Mouse (Mus musculus) cerebellum, adult 11 months (tissue): ENCODE measurements at regions not wholly inside any gene's neighbourhood (a gene's known extent, or its start where the extent isn't known, plus 50 kb on each side); places are given as distances from the start of the nearest gene placed in this dataset.
A peak's percentile ranks its signal among the peaks of the same experiment; 100 is the strongest.

Experiments
- DNase-seq: peaks from one replicate; pipeline ENCODE4 v3.0.0; 2022

DNA sequence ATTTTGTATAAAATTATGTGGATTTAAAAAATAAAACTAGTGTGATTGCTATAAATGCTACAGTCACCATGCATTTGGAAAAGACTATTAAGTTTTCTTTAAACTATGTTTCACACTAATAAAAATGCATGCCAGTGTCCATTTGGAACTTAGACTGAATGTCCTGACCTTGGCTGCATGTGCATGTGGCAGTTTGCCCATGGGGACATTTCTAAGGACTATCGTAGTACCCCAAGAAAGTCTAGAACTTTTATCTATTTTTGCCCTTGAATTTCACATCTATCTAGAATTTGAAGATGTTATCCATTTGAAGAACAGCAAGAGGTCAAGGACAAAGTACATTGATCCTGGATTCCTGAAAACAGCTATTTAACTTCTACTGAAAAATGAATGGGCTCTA, 745.9 kb downstream of the Tmem182 start:
- DNase-seq, result no peak

DNA sequence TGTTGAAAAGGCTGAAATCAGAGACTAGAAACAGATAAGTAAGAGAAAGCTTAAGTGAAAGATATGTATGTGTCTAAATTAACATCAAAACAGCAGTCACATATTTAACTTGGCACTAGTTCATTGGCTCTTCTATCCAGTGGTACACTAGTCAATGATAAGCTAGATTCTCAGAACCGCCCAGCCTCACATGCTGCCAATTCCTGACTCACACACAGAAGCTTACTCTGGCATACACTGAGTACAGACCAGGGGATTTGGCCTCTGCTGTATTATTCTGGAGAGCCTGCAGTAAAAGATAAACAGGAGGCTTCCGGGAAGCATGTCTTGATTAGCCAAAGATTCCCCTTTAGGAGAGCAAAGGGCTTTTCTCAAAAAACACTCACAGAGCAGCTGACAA, 750.2 kb downstream of the Tmem182 start:
- no peak for DNase-seq

DNA sequence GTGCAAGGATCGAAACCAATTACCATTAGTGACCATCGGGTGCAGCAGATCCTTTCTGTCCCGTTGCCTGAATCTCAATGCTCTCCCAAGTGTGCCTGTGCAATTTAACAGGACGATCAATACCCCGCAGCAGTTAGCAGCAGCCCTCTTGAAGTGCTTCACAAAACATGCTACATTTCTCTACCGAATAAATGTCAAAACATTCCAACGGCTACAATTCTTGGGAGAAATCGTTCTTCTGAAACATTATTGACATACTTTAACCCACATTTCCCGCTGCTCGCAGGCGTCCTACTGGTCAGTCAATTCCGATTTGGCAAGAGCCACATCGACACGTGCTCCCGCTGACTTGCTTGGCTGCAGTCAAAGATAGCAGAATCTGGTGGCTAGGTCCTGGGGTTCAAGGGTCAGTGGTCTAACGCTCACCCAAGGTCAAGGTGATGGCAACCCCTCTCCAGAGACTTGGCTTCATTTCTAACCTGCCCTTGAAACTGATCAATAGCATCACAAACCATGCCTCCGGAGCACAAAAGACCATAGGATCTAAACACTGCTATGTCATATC, 753.8 kb downstream of the Tmem182 start:
- no peak for DNase-seq

DNA sequence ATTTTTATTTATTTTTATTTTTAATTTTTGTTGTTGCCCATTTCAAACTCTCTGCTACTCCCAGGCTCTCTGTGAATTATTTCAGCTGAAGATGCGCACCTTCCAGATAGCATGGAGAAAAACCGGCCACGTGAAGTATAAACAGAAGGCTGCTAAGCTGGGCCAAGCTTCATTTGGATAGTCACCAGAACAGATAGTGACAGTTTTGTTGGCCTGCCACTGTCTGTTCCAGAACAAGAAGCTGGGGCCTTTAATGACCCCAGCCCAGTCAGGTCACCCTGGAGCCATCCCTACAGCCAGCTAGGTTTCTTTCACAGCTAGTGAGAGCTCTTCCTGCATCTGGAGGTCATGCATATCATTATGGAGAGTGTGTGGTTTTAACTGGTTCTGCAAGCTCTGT, 754.6 kb downstream of the Tmem182 start:
- no peak for DNase-seq

DNA sequence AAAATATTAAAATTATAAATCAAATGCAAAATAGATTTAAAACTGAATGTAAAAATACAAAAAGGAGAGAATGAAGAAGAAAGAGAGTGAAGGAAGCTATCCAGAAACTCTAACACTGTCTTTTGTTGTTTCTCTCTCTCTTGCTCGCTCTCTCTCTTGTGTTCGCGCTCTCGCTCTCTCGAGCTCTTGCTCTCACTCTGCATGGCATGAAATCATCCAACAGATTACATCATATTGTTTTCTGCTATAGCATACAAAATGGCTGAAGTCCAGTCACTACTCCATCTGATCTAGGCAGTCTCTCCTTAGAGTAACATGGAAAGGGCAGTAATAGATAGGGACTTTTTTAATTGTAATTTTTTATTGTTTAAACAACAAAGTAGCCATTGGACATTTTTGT, 798.1 kb downstream of the Tmem182 start:
- DNase-seq, result no peak

DNA sequence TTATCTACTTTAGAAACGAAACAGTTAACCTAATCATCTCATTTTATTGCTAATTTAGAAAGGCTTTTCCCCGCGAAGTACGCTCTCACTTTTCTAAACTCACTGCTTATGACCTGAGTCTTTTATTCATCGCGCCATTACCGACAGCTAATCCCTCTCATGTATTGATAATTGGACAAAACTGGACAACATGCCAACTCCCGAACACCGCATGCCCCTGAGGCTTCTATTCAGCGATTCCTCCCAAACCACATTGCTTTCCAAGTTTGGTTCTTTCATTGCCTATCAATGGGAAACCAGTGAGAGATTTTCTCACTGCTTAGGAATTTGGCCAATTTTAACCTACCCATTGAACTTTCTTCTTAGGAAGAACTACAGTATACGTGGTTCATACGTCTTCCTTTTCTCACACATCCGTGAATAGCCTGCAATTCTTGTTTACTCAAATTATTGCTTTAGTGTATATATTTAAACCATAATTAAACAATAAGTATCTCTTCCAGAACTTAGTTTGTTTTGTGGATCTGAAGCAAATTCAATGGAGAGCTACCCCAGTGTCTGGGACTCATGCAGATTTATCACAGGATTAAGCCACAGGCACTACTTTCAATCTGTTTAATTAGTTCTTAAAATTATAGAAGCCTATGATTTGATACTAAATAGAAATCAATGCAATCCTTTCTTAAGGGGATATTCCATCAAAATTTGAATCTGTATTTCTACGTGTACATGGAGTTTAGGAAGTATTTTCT, 799.8 kb downstream of the Tmem182 start:
- no peak for DNase-seq

DNA sequence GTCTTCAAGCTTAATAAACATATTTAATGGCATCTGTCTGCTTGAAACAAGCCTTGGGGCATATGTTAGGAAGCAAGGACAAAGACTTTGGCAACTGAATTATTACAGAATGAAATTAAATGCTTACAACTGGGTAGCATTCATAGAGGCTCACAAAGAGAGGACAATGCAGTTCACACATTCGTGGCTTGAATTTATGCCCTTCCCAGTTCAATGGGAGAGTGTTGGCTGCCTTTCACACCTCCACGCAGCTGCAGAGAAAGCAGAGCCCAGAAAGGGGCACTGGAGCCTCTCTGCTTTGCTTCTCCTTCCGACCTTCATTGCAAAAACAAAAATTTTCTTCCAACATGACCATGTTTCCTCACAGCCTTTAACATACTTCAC, 800.3 kb downstream of the Tmem182 start:
- no peak for DNase-seq

DNA sequence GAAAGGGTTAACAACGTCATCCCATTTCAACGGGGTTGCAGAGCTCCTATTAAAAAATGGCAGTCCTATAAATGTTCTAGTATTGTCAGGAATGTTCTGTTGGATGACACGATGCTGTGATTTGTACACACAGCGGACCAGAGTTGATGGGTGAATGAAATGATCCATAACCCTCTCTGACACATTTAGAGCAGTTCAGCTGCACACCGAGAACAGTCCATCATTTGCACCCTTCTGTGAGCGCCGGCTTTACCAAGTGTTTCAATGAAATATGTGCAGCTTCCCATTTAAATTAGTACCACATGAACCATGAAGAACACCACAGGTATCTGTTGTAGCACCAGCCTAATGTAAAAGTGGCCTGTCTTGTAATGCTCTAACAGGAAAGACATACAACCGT, 805.4 kb downstream of the Tmem182 start:
- DNase-seq, result no peak

DNA sequence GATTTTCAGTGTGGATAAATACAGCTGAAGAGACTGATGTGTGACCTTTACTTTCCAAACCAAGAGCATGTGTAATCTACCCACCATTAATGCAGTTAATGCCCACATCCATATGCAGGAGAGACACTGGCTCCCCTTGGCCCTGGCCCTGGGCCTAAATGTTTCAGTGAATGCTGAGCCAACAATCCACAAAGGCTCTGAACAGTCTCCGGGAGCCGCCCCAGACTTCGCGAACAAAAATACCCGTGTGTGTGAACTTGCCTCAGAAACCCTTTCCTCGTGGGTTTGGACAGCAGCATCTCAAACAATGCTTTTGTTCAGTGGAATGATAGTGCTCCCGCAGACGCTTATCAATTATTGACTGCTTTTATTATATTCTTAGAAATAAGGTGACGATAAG, 846.4 kb downstream of the Tmem182 start:
- no peak for DNase-seq

DNA sequence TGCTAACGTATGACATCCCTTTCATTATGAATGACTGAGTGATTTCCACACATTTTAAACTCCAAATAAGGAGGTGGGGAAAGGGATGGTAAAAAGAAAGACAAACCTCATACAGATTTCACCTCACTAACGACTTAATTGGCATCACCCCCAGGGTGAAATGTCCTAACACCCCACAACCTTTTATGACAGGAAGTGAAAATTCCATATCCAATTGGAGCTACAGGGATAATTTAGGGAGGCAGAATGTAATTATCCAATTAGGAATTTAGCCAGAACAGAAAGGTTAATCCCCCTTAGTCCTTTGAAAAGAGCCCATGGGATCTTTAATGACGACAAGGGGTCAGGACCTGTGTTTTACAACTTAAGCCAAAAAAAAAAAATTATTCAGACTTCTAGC, 846.8 kb downstream of the Tmem182 start:
- no peak for DNase-seq

DNA sequence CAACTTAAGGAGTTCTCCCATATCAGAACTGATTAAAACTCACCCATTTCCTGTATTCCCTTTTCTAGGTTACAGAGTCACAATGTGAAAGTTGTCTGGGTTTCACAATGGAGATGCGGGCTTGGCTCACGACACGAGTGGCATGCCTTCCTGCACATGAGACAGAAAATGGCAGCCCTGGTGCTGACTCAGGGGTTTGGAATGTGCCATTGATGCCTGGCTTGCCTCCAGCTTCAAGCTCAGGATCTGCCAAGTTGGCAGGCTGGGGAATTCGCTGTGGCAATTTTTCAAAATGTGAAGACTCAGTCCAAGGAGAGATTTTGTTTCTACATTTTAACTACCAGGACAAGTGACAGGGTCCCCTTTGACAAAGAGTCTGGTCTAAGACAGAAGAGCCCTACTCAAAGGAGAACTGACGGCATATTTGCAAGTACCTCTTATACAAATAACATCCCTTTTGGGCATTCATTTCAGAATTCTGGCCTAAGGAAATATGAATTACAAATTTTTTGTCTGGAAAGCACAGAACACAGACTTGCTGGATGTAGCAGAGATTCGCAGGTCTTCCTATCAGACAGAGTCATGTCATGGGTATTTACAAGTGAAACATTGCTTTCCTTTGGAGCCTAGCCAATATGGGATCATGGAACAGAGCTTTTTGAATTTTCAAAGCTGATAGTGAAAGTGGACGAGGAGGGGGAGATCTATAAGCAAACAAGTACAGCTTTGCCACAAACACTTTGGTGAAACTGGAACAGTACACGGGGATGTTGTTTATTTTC, 847.4 kb downstream of the Tmem182 start:
- peak; percentile 9 for DNase-seq

DNA sequence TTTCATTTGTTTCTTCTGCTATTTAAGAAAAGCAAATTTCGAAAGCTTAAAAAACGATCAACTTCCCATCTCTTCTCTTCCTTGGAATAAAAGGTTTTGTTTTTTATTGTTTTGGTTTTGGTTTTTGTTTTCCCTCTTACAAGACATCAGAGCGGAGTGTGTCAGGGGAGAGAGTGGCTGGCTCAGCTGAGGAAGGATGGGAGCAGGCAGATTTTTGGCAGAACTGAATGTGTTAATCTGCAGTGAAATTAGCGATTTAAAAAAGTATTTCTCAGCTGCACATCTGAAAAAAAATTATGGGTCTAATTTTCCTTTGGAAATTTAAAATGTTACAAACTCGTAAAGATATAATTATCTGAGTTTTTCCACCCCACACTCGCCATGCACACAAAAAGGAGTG, 868.7 kb downstream of the Tmem182 start:
- DNase-seq, result no peak

DNA sequence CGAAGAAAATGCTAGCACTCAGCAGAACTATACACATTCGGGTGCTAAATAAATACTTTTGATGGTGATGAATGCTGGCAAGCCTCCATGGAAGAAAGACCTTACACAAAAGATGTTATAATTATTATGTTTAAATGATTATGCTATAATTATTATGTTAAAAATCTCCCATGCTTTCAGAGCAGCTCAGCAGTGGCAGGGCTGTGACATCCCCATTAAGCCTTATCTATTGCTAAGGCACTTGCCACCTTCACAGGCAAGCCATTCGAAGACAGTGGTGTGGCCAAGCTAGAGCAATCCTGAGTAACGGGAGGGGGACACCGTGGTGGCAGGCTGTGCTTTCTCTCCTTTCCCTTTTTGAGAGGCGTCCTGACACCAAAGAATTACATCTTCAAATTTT, 869.9 kb downstream of the Tmem182 start:
- DNase-seq, result no peak

DNA sequence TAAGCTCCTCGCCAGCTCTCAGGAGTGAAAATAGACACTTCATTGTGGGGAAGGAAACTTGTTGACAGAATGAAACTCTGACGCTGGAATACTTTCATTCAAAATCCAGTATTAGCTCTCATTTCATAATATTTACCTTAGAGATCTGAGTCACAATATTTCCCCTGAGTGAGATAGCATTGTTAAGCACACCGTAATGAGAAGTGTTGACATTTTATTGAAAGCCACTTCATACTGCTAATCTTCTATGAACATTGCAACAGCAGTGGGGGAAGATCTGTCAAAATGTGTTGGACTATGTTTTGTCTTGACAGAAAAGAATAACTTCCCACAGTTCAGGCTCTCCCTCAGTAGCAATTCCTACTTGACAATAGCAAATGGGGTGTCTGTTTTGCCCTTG, 900.3 kb downstream of the Tmem182 start:
- no peak for DNase-seq

DNA sequence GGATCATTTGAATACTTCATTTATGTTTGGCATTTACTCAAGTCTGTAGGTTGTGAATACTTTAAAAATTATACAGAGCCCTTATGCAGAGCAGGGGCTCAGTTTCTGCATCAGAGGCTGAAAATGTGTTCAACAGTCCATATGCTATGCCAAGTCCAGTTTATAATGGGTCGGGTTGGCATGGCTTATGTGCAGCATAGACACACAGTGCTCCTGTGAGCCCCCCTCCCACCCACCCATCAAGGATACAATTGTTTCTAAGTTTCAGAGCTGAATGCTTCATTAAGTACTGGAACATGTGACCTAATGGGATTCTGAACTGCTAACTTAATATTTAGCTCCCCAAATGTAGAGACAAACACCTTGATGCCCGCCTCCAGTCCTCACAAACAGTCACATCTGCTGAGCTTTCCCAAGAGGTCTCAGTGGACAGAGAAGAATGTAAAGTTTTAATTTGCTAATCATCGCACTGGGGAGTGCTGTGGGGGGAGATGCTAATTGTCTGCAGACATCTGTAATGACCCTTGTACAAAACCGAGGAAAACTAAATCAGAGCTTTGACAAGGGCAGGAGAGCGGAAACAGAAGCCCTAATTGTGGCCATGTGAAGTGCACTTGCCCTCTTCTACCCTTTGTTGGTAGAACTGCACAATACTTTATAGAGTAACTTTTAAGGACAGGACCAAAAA, 937.4 kb downstream of the Tmem182 start:
- no peak for DNase-seq

DNA sequence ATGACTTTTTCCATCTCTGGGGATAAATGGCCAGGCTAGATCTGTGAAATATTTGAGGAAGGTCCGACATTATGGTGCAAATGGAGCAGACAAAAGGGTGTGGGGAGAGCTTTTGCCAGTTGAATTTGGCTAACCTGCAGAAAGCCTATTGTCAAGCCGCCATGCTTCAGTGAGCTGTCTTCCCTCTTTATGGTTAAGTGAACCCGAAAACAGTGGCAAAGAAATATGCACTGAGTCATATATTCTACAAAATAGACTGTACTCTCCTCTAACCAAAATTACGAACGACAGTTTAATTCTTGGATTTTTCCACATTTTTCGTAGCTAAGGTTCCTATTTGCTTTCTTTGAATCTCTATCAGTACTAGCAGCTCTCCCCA, 937.9 kb downstream of the Tmem182 start:
- no peak for DNase-seq

DNA sequence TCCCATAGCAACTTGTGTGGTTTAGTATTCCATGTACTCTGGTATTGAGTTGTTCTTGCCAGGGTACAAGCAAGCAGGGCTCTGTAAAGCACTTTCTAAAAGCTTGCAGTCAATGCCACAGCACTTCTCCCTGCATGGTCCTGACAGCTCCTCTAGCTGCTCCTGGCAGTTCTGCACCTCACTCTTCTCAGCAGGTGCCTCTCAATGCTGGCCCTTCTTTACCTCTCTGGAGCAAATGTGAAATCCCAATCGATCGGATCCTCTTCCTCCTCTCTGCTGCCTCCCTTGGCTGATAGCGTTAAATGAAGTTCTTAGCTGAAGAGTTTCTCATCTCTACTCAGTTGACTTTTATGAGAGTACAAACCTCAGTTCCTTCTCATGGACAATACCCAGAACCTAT, 939.1 kb downstream of the Tmem182 start:
- no peak for DNase-seq

DNA sequence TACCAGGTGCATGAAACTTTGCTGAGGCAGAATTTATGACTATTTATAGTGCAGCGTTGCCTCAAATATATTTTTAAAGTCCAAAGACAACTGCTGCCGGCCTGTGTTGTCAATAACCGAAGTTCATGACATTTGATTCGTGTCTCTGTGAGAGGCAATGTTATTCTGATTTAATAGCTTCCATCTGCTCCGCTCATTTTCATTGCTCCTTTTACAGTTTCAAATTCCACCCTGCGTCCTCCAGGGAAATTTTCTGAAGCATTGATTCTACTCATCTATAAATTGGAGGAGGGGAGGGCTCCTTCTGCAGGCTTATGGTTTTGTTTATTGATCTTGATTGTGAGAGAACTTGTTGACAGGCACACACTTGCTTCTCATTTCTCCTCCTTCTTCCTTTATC, 936.2 kb upstream of the Pou3f3 start:
- no peak for DNase-seq
